Mouse (Mus musculus) heart, embryonic 14.5 days (tissue): ENCODE measurements around the gene Ick. TPM values are rescaled to one million over a fixed set of nuclear protein-coding genes. Genes with fewer than 3 reads are reported as not detected.
A peak's percentile ranks its signal among the peaks of the same experiment; 100 is the strongest.
"Not testable (repeated sequence)": the region's sequence is repeated elsewhere in the genome, so short reads cannot be mapped to it uniquely, and the experiment has no call there.

Source experiments
- ATAC-seq: fragments of 200-750 bp; cut with Nextera tagmentation; 2 replicates; pipeline ENCODE4 v1.8.0; 2017; ENCODE audit warnings: low read depth, moderate TSS enrichment; ENCODE audit not compliant: insufficient number of reproducible peaks, insufficient read depth, low FRiP score
- H3K27ac ChIP-seq, 2 experiments: fragments of 200-500 bp in 1 of 2; fragments of 300-500 bp in 1 of 2; sonication (generic) in 1 of 2; replicated peaks in 1 of 2; 2 replicates each; pipeline ENCODE4 v1.5.1; 2012 to 2014; ENCODE audit warnings: low read depth in 2 of 2, low read length in 2 of 2, control low read depth in 1 of 2, mild to moderate bottlenecking in 1 of 2, mixed read lengths in 1 of 2; ENCODE audit not compliant: control insufficient read depth in 1 of 2, insufficient read depth in 1 of 2
- H3K27me3 ChIP-seq: fragments of 300-500 bp; sonication (generic); 2 replicates; pipeline ENCODE4 v1.6.1; 2014; ENCODE audit warnings: mild to moderate bottlenecking, low read length, control low read depth; ENCODE audit not compliant: control insufficient read depth, insufficient read depth
- H3K36me3 ChIP-seq: fragments of 300-500 bp; sonication (generic); 2 replicates; pipeline ENCODE4 v1.6.1; 2014; ENCODE audit warnings: mild to moderate bottlenecking, control low read depth, low read length, mixed read lengths; ENCODE audit not compliant: control insufficient read depth, insufficient read depth
- H3K4me1 ChIP-seq, 2 experiments: fragments of 200-500 bp in 1 of 2; fragments of 300-500 bp in 1 of 2; sonication (generic) in 1 of 2; 2 replicates each; pipeline ENCODE4 v1.6.1; 2012 to 2014; ENCODE audit warnings: low read length in 2 of 2, control low read depth in 1 of 2, mixed read lengths in 1 of 2; ENCODE audit not compliant: control insufficient read depth in 2 of 2, insufficient read depth in 2 of 2
- H3K4me2 ChIP-seq: fragments of 300-500 bp; sonication (generic); 2 replicates; pipeline ENCODE4 v1.6.1; 2014; ENCODE audit warnings: mild to moderate bottlenecking, low read length
- H3K4me3 ChIP-seq, 2 experiments: fragments of 200-500 bp in 1 of 2; fragments of 300-500 bp in 1 of 2; sonication (generic) in 1 of 2; 2 replicates each; pipeline ENCODE4 v1.5.1; 2012 to 2014; ENCODE audit warnings: low read length in 2 of 2, mild to moderate bottlenecking in 2 of 2, control low read depth in 1 of 2, low read depth in 1 of 2, moderate library complexity in 1 of 2; ENCODE audit not compliant: control insufficient read depth in 1 of 2, insufficient read depth in 1 of 2
- H3K9ac ChIP-seq: fragments of 300-500 bp; sonication (generic); 2 replicates; pipeline ENCODE4 v1.6.1; 2014; ENCODE audit warnings: mild to moderate bottlenecking, low read length
- H3K9me3 ChIP-seq: fragments of 300-500 bp; sonication (generic); 2 replicates; pipeline ENCODE4 v1.6.1; 2016; ENCODE audit warnings: low read length, control low read depth; ENCODE audit not compliant: control insufficient read depth
- WGBS: fragments of 180-500 bp; shearing (Covaris S2); extraction: QIAGEN DNeasy Blood & Tissue Kit; methylation state at CpG from one replicate; pipeline ENCODE4 v1.1.7; 2014; 5-methylcytosine and 5-hydroxymethylcytosine counted together
- polyA plus RNA-seq: library from polyadenylated mRNA; unstranded; fragments of >200 nt; fragmentation: Nextera tagmentation; extraction: Ambion mirVana; gene quantifications from 2 replicates; pipeline ENCODE4 v1.2.1, GENCODE M21; 2014

Gene Ick
- polyA plus RNA-seq, 1 experiment from 2014 or later: 16.0 TPM

- H3K4me2 ChIP-seq: peak overlapping the region; percentile 69
- H3K27me3 ChIP-seq: no peaks in the 10 kb centered on the region
- WGBS: 43% methylated on average over 7 of the region's 7 CpGs
- peak overlapping the region; percentile 44 to 98; a peak in 3 of 4 replicates for H3K27ac ChIP-seq
- no peaks in the 10 kb centered on the region for H3K9me3 ChIP-seq
- H3K4me3 ChIP-seq: peak overlapping the region; percentile 71 to 77; a peak in 3 of 4 replicates
- peaks cover 3 to 5% of the 10 kb centered on the region in 2 experiments; a peak in 2 of 4 replicates for H3K4me1 ChIP-seq
- H3K36me3 ChIP-seq: no peaks in the 10 kb centered on the region
- peak overlapping the region; percentile 88 for H3K9ac ChIP-seq
- ATAC-seq: no peak
Observed at GRCm38 (mm10) chr9:78176831-78177230, 67.8 kb downstream of the Ick start.

GRCm38 (mm10) chr9:78178197-78178596, 69.2 kb downstream of the Ick start:
- H3K27me3 ChIP-seq: no peaks in the 10 kb centered on the region
- 72% methylated on average over 5 of the region's 5 CpGs for WGBS
- no peak for ATAC-seq

GRCm38 (mm10) chr9:78179071-78179470, 70.1 kb downstream of the Ick start:
- H3K36me3 ChIP-seq: no peaks in the 10 kb centered on the region
- no peaks in the 10 kb centered on the region for H3K27me3 ChIP-seq
- ATAC-seq: no peak
- no peak overlapping the region for H3K27ac ChIP-seq
- no peaks in the 10 kb centered on the region for H3K9me3 ChIP-seq
- H3K4me2 ChIP-seq: no peak overlapping the region
- H3K9ac ChIP-seq: no peak overlapping the region
- WGBS: 84% methylated on average over 2 of the region's 2 CpGs
- no peak overlapping the region for H3K4me3 ChIP-seq
- peaks cover 3 to 5% of the 10 kb centered on the region in 2 experiments; a peak in 2 of 4 replicates for H3K4me1 ChIP-seq

More at GRCm38 (mm10) chr9:78178197-78178596, 69.2 kb downstream of the Ick start:
- Histone ChIP-seq H3K9me3 (no peaks in the 10 kb centered on the region), H3K9ac (no peak overlapping the region), H3K27ac (no peak overlapping the region), H3K4me3 (no peak overlapping the region), H3K4me2 (no peak overlapping the region), H3K36me3 (no peaks in the 10 kb centered on the region), H3K4me1 (peaks cover 3 to 5% of the 10 kb centered on the region in 2 experiments; a peak in 2 of 4 replicates)

GRCm38 (mm10) chr9:78182474-78182873, 73.5 kb downstream of the Ick start, which contains the start of gene Gsta4:
Gsta4 (plus strand) TSS chr9:78182774.
- not testable (repeated sequence) for H3K9ac ChIP-seq, H3K9me3 ChIP-seq, H3K4me3 ChIP-seq, H3K27me3 ChIP-seq, H3K4me1 ChIP-seq, H3K4me2 ChIP-seq, ATAC-seq, H3K27ac ChIP-seq, H3K36me3 ChIP-seq
- WGBS: 82% methylated on average over 4 of the region's 7 CpGs

- no peaks in the 10 kb centered on the region for H3K9me3 ChIP-seq
- peaks cover 0 to 5% of the 10 kb centered on the region in 2 experiments; a peak in 1 of 4 replicates for H3K4me1 ChIP-seq
- WGBS: 86% methylated on average over 9 of the region's 9 CpGs
- no peak for ATAC-seq
- no peak overlapping the region for H3K4me3 ChIP-seq
- no peaks in the 10 kb centered on the region for H3K36me3 ChIP-seq
- no peak overlapping the region for H3K9ac ChIP-seq
- no peaks in the 10 kb centered on the region for H3K27me3 ChIP-seq
- H3K27ac ChIP-seq: no peak overlapping the region
- no peak overlapping the region for H3K4me2 ChIP-seq
Observed at GRCm38 (mm10) chr9:78185686-78186085, 76.7 kb downstream of the Ick start.

- Histone ChIP-seq H3K27me3 (no peaks in the 10 kb centered on the region), H3K4me3 (no peak overlapping the region), H3K9ac (no peak overlapping the region), H3K9me3 (no peaks in the 10 kb centered on the region), H3K4me1 (peaks cover 8 to 24% of the 10 kb centered on the region in 2 experiments; a peak in 3 of 4 replicates), H3K27ac (no peak overlapping the region), H3K4me2 (no peak overlapping the region), H3K36me3 (no peaks in the 10 kb centered on the region)
- 54% methylated on average over 8 of the region's 8 CpGs for WGBS
- ATAC-seq: no peak
Observed at GRCm38 (mm10) chr9:78188910-78189309, 79.9 kb downstream of the Ick start.

GRCm38 (mm10) chr9:78190651-78191634, 82.0 kb downstream of the Ick start:
- Histone ChIP-seq H3K27me3 (no peaks in the 10 kb centered on the region), H3K9ac (peak overlapping the region; percentile 71), H3K36me3 (no peaks in the 10 kb centered on the region), H3K9me3 (no peaks in the 10 kb centered on the region), H3K27ac (no peak overlapping the region), H3K4me3 (peak overlapping the region; percentile 49 to 55), H3K4me2 (peak overlapping the region; percentile 82), H3K4me1 (peaks cover 8 to 24% of the 10 kb centered on the region in 2 experiments; a peak in 3 of 4 replicates)
- 3% methylated on average over 19 of the region's 19 CpGs for WGBS
- ATAC-seq: no peak
